Mouse (Mus musculus): ENCODE results near the gene Dact3.
A peak's percentile ranks its signal among the peaks of the same experiment; 100 is the strongest.

The Dact3 gene

DNA sequence AGATGAGACGGTGACA is at the start of gene Dact3:
Gene Dact3 (plus strand): TSS at position 8 of the 16 bp plus-strand sequence.
- no peak for DNase-seq (ENCODE audit: inconsistent ontology term)

DNA sequence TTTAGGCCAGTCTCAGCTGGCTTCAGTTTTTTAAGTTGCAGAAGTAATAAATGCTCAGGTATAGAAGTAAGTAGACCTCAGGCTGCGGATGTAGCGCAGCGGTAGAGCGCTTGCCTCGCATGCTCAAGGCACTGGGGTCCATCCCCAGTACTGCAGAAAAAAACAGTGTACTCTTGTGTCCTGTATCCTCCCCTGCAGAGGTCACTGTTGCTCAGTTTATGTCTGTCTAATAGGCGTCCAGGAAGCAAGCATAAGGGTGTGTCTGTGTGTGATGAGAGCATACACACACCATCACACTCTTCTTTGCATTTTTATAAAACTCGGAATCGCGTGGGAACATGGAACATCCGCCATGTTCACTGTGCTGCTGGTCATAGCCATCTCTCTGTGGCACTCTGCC is 49.3 kb upstream of the Dact3 start:
- DNase-seq (ENCODE audit: inconsistent ontology term), result no peak

DNA sequence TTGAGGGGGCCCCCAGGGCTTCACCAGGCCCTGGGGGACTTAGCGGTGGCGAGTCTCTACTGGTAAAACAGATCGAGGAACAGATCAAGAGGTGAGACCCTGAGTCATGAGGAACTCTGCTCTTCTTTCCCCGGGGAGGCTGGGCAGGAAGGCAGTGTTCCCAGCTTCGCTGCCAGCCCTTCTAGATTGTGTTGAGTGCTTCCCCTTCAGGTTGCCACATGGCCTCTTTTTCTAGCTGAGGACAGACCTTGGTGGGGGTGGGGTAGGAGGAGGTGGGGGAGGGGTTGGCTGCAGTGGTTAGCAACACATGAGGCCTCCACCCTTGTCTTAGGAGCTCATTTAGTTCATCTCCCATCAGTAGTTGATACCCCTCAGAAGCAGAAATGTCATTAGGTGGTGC is 48.5 kb upstream of the Dact3 start:
- DNase-seq (ENCODE audit: inconsistent ontology term), result no peak

DNA sequence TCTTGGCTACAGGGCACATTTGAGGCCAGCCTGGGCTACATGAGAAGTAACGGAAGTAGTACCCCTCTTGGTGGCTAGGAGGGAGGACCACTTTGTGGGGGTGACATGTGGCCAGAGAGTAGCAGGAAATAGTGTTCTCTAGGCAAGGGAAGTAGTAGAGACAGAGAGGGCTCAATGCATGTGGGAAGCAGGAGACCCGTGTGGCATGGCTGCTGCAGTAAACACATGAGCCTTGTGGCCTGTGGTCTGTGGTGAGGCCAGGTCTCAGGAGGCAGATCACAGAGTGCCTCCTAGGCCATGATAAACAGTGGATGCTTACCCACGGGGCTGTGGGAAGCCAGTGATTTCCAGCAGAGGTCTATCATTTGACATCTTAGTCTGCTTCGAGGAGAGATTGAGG is 47.8 kb upstream of the Dact3 start:
- no peak for DNase-seq (ENCODE audit: inconsistent ontology term)

DNA sequence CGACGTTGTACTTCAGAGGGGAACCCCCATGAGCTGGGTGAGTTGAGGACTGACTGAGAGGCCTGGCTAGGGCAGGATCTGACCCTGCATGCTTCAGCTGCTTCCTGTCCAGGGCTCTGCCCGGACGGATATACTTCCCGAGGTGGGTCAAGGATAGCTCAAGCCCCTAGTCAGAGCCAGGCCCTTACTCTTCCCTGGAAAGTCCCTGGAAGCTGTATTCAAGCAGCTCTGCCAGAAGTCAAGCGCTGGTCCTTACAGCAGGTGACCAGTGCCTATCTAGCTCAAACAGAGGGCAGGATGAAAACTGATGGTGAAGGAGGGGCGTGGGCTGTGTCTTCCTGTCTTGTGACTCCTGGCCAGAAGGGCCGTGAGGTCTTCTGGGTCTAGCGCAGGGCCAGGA is 44.7 kb upstream of the Dact3 start:
- no peak for DNase-seq (ENCODE audit: inconsistent ontology term)

DNA sequence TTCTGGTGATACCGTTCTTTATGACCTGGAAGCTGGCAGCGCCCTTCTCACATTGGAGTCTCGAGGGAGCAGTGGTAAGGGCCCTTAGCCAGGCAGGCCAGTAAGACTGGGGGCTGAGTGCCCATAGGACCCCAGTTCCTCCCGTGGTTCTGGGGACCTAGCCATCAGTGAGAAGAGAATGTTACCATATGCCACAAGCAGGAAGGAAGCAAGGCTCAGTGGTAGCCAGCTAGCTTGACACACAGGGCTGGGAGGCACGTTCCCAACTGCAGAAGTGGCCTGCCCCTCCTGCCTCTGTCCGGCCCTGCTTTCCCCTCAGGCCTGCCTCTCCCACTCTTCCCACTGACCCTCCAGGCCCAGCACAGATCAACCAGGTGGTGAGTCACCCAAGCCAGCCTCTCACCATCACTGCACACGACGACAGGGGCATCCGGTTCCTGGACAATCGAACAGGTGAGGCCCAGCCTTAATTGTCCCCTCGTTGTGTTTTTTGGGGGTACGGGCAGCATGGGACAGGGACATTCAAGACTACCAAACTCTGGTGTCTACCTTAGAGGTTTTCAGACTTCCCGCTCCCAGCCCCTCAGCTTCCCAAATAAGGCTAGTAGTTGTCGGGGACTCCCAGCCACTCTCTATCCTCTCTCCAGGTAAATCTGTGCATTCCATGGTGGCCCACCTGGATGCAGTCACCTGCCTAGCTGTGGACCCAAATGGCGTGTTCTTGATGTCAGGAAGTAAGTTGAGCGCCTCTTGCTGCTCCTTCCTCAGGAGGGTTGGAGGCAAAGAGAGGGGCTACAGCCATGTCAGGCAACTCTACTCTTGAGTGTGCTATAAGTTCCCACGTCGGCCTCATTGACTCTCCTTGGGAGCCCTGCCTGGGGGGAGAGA is 37.0 kb upstream of the Dact3 start:
- no peak for DNase-seq (ENCODE audit: inconsistent ontology term)

DNA sequence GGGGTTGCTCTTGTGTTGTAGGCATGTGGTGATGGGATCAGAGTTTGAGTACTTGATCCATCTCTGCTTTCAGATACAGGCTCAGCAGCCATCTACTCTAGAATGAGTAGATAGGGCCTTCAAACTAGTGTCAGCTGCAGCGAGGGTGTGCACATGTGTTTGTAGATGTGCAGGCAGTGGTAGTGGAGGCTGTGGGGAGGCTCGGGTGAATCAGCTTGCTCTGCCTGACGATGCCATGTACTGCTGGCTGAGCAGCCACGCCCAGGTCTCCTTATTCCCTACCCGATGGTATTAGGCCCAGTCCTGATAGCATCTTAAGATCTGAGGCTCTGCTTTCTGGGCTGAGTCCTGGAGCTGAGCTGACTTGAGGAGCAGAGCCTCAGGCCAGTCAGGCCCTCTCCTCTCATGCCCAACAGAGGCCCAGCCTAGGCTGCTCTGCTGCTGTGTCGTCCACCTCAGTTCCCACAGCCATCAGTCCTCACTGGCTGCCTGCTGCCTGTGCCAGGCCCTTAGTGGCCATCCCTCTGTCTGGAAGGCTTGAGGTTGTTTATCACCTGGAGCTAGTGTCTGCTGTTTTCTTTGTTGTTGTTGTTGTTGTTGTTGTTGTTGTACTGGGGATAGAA is 36.2 kb upstream of the Dact3 start:
- no peak for DNase-seq (ENCODE audit: inconsistent ontology term)

DNA sequence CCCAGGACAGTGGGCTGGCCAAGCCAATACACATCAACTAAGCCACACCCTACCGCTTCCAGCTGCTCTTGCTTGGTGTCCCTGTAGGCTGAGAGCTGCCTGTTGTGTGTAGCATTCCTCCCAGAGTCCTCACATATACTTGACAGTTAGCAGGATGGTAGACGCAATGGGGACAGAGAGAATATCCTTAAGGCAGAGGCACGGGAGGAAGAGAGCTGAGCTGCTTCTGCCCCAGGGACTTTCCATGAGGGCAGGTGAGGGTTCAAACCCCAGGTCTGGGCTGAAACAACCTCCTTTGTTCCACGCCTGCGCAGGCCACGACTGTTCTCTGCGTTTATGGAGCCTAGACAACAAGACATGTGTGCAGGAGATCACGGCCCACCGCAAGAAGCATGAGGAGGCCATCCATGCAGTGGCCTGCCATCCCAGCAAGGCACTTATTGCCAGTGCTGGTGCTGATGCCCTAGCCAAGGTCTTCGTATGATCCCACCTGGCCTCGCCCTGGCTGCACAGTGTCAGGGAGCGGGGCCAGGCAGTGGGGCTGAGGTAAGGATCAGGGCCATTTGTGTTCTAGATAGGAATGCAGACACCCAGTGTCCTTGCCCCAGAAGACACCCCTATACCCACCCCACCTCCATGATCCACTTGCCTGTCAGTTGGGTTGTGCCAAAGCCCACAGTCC is 35.5 kb upstream of the Dact3 start:
- no peak for DNase-seq (ENCODE audit: inconsistent ontology term)

DNA sequence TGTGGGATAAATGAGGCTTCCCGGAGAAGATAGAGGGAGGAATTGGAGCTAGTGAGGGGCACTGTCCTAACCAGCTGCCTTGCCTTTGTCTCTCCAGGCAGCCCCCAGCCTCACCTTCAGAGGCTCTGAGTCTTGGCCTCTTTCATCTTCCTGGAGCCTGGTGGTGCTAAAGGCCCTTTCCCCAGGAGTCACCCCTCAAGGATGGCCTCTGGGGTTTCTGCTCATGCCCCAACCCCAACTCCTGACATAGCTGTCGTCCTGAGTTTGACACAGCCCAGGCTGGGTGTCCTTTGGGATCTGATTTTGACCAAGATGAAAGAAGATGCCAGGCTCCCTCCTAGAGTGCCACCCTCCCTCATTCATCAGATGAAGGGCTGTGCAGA is 35.0 kb upstream of the Dact3 start:
- DNase-seq (ENCODE audit: inconsistent ontology term), result no peak

DNA sequence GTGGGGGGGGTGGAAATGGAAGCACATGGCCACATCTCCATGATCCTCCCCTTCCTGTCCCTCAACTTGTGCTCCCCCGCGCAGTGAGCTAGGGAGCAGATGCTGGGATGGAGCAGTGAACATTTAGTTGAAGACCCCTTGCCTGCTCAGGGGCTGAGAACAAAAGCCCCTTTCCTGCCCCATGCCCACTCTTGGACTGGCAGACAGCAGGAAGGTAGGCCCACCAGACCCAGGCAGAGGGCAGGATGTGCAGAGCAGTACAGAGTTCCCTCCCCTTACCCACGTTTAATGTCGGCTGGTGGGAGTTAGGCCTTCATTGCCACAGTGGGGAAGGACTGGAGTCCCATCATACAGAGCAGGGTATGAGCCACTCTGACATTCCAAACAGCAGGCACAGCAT is 34.0 kb upstream of the Dact3 start:
- no peak for DNase-seq (ENCODE audit: inconsistent ontology term)

DNA sequence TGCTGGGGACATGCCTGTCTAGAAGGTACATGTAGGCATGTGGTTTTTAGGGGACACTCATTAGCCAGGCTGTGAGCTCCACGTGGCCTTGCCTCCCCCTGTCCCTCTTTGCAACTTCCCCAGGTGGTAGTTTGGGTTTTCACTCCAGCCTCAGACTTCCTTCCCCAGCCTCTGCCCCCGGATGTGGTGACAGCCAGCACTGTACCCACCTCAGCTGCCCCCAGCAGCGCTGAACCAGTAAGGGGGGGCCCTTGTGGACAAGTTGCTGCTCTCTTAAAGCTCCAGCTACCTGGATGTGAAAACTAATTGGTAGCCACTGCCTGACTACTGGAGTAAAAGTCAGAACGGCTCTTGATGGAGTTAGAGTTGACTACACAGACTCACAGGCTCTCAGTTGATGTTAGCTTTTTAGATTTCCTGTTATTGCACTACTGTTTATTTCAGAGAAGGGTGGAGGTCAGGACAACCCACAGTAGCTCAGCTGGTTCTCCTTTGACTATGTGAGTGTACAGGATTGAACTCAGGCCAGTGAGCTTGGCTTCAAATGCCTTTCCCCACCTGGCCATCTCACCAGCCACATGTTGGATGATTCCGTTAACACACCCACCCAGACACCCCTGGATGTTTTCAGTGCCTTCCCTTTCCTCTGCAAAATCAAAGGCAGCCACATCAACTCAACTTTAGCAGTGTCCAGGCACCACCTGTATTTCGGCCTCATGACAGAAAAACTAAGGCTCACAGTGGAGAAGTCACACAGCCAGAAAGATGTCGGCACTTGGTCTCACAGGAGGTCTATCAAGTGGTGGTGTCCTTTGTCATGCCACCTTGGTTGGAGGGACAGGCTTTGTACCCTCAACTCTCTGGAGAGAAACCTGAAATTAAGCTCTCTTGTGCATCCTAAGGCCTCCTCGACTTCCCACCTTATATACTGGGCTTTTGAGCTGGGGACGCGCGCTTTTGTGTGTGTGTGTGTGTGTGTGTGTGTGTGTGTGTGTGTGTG is 33.3 kb upstream of the Dact3 start:
- DNase-seq (ENCODE audit: inconsistent ontology term), result peak; percentile 16

DNA sequence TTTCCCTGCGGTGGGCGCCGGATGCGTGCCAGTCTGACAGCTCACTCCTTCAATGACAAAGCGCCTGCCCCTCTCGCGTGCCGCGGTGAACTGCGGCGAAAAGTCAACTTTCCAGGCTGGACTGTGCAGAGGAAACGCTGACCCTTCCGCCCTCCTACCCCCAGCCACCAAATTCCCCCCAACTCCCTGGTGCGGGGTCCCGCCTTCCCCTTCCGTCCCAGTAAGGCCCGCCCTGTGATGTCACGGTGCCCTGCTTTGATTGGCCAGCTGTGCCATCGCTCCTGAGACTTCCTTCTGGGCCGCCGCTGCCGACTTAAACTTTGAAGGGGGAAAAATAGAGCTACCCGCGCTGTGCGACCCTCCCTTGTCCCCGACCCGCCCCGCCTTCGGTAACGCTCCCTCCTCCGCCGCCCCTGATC is 32.5 kb upstream of the Dact3 start, which contains the start of gene Prkd2:
Gene Prkd2 (plus strand): TSS at position 258 of the 419 bp plus-strand sequence.
- peak; percentile 89 for DNase-seq (ENCODE audit: inconsistent ontology term)

DNA sequence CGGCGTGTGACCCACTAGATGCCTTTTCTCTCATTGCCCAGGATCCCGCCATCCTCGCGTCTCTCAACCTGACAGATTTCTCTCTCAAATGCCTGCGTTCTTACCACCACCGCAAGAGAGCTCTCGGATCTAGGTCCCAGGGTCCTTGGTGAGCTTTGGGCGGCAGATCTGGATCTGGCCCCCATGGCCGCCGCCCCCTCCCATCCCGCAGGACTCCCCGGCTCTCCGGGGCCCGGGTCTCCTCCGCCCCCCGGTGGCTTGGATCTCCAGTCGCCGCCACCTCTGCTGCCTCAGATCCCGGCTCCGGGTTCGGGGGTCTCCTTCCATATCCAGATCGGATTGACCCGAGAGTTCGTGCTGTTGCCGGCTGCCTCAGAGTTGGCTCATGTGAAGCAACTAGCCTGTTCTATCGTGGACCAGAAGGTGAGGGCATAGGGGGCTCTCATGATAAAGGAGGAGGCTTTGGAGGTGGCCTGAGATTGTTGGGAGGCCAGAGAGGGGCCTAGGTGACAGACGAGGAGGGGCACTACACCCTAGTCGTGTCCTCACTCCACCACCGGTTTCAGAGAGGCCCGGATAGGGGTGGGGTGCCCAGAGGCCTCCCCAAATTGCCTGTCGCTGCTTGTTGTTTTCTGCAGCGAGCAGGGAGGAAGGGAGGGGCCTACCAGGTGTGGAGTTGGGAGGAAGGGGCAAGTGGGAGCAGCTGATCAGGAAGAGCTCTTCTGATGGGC is 31.5 kb upstream of the Dact3 start:
- DNase-seq (ENCODE audit: inconsistent ontology term), result peak; percentile 34

DNA sequence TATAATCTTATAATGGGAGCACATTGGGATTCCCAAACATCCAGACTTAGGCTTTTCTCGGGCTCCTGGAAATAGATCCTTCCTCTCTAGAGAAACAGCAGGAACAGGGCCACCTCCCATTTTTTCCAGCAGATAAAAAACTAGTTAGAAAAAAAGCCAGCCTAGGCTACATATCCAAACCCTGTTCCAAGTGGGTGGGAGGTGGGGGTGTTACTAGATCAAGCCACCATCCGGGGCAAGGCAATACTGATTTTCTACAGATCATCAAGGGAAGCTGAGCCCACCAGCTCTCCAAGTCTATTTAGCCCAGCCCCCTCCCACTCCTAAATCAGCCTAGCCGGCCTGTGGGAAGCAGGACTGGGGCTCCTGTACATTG is 30.4 kb upstream of the Dact3 start:
- no peak for DNase-seq (ENCODE audit: inconsistent ontology term)

DNA sequence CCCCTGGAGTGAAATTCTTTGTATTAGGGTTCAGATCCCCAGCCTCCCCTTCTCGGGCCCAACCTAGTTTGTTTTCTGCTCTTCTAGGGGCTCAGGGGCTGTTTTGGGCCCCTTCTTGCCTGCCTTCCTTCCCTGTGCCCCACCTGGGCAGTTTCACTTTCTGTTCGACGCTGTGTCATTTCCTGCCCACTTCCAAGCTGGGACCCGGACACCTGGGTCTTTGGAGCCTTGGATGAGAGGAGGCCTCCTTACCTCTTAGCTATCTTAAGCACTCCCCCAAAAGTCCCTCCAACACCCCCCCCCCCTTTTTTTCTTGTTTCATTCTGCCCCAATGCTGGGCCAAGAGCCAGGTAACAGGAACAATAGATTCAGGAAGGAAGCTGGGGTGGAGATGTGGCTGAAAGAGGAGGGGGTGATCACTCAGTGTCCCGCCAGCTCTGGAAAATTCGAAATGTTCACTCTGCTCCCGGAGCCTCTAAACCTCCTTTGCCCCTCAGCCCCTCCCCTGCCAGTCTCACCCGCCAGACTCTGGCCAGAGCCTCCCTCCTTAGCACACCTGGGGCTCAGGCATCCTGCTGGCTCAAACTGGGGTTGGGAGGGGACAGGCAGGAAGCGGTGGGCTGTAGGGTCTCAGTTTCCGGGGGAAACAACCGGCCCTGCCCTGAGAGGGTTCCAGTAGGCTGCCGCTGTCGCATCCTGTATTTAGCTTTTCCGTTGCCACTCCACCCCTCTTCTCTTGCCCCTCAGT is 29.9 kb upstream of the Dact3 start:
- peak; percentile 12 for DNase-seq (ENCODE audit: inconsistent ontology term)

DNA sequence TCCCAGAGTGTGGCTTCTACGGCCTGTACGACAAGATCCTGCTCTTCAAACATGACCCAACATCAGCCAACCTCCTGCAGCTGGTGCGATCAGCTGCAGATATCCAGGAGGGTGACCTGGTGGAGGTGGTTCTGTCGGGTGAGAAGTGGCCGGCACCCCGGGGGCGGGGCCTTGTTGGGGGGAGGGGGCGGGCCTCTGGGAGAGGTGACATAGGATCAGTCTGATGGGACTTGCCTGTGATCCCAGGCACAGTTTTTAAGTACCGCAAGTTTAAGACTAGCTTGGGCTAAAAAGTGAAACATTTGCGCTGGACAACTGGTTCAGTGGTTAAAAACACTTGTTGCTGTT is 29.3 kb upstream of the Dact3 start:
- DNase-seq (ENCODE audit: inconsistent ontology term), result no peak

DNA sequence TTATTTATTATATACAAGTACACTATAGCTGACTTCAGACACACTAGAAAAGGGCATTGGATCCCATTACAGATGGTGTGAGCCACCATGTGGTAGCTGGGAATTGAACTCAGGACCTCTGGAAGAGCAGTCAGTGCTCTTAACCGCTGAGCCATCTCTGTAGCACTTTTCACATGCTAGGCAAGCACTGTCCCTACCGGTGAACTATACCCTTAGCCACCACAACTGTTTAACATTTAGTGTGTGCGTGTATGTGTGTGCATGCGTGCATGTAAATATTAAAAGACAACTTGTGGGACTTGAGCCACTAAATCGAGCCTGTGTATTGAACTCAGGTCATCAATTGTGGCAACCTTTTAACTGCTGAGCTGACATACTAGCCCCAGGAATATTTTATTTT is 28.3 kb upstream of the Dact3 start:
- DNase-seq (ENCODE audit: inconsistent ontology term), result no peak

DNA sequence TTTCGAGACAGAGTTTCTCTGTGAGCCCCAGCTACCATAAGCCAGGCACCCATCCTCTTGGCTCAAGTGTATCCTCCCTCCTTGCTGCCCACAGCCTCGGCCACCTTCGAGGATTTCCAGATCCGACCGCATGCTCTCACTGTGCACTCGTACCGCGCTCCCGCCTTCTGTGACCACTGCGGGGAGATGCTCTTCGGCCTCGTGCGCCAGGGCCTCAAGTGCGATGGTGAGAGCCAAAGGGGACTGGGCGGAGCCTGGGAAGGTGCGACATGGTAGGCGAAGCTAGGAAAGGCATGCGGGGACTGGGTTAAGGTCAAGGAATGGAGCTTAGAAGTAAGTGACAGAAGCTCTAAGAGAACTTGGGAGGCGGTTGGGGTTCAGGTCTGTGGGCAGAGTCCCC is 27.6 kb upstream of the Dact3 start:
- DNase-seq (ENCODE audit: inconsistent ontology term), result no peak

DNA sequence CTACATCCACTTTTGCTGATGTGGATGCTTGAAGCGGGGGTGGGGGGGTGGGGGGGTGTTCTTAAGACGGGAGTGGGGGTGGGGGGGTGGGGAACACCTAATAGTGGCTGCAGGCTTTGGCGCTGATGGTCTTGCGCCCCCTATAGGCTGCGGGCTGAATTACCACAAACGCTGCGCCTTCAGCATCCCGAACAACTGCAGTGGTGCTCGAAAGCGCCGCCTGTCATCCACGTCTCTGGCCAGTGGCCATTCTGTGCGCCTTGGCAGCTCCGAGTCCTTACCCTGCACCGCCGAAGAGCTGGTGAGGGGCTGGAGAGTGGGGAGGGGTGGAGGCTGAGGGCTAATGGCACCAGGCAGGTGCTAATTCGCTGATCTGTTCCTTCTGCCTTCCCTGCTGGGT is 26.5 kb upstream of the Dact3 start:
- no peak for DNase-seq (ENCODE audit: inconsistent ontology term)

DNA sequence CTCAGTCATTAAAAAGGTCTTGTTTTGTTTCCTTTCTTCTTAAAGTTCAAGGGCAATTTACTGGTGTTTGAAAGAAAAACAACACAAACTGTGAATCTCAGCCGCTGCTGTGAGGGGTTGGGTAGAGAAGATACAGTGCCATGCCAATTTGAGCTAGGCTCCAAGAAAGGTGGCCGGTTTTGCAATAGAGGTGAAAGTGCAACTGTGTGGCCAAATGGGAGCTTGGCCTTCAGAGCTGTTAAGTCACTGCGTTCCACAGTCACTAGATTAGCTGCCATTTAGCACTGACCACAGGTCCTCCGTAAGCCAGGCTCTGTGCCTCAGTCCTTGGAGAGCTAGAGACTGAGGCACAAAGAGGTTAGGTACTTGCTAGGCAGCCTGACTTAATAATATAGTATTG is 23.5 kb upstream of the Dact3 start:
- no peak for DNase-seq (ENCODE audit: inconsistent ontology term)

DNA sequence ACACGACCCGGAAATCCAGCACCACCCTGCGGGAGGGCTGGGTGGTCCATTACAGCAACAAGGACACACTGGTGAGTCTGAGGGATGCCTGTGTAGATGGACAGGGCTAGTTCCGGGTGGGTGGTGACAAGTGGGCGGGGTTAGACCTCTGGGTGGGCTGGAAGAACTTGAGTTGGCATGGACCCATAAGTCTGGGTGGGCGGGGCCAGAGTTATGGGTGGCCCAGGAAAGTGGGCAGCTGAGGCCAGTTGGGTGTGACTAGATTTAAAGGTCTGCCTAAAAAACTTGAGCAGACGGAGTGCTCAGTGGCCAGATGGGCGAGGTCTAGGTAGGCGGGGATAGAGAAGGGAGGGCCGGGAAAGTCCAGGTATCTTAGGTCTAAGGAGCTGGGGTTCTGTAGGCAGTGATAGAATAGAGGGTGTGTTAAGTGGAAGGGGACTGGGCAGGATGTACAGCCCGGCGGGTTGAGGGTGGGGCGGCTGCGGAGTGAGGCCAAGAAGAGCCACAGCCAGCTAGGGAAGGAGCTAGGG is 21.8 kb upstream of the Dact3 start:
- DNase-seq (ENCODE audit: inconsistent ontology term), result no peak

All from Muller cell, postnatal 12 days (primary cell).